Mouse (Mus musculus): ENCODE data around the gene Schip1.

DNA sequence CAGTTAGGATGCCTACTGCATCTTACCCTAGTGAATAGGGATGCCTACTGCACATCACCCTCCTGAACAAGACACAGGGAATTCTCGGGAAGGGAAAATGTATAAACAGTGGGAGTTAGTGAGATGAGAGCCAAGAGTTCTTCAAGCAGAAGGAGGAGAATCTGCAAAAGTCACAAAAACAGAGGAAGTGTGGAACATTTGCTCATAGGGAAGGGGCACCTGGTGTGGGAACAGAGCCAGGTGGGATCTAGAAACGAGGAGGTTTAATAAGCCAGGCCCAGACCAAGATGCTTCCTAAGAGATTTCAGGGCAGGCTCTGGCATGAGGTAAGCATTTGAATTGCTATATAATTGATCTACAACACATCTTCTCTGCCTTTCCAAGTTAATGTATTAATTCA lies 186.0 kb downstream of the Schip1 start:
- TF ChIP-seq EP300 (IDR thresholded peaks at IDR 0.05; ENCODE audit: low read depth) (no peak), CTCF (IDR thresholded peaks at IDR 0.05; ENCODE audit: low read depth) (no peak)
